Mouse (Mus musculus) layer of hippocampus, adult 9-10 months (tissue): ENCODE results near the gene Plekhd1.

Experiments
- DNase-seq: peaks from one replicate; pipeline ENCODE4 v3.0.0; 2022; ENCODE audit warnings: low spot score

Plekhd1 gene

DNA sequence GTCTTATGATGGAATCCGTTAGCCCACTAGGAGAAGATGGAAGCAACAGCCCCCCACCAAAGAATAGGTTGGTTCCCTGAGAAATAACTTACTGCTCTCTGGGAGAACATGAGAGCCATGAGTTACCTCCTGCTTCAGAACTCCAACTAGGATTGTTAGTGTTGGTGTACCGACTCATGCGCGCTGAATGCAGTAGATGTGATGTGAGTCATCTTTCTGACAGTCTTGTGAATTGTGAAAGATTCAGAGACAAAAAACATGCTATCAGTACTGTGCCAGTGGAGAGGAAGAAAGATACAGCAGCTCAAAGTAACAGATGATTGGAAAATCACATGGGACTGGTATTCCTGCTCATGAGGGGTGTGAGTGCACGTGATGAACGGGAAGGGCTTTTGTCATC, 59.2 kb downstream of the Plekhd1 start:
- no peak for DNase-seq

DNA sequence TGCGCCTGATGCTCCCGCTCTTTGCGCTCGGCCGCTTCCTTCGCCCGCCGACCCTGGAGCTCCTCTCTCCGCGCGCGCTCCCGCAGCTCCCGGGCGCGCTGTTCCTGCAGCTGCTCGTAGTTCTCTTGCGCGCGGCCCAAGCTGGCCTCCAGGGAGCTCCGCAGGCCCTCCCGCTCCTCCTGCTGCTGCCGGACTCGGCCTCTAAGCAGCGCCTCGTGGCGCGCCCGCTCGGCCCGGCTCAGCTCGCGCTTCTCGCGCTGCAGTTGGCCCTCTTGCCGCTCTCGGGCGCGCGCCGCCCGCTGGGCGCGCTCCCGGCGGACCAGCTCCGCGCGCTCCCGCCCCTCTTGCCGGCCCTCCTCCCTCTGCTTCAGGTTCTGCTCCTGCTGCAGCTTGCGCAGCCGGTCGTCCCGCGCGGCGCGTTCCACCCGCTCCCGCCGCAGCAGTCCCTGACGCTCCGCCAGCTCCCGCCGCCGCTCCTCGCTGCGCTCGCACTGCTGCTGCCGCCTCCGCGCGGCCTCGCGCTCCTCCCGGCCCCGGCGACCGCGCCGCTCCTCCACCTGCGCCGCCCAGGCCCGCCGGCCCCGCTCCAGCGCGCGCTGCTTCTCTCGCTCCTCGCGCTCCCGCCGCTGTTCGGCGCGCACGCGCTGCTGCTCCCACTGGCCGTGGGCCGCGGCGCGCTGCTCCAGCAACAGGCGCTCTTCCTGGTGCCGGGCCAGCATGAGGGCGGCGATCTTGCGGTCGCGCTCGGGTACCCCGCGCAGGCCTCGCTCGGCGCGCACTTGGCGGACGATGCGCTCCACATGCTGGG, 65.6 kb downstream of the Plekhd1 start:
- no peak for DNase-seq

DNA sequence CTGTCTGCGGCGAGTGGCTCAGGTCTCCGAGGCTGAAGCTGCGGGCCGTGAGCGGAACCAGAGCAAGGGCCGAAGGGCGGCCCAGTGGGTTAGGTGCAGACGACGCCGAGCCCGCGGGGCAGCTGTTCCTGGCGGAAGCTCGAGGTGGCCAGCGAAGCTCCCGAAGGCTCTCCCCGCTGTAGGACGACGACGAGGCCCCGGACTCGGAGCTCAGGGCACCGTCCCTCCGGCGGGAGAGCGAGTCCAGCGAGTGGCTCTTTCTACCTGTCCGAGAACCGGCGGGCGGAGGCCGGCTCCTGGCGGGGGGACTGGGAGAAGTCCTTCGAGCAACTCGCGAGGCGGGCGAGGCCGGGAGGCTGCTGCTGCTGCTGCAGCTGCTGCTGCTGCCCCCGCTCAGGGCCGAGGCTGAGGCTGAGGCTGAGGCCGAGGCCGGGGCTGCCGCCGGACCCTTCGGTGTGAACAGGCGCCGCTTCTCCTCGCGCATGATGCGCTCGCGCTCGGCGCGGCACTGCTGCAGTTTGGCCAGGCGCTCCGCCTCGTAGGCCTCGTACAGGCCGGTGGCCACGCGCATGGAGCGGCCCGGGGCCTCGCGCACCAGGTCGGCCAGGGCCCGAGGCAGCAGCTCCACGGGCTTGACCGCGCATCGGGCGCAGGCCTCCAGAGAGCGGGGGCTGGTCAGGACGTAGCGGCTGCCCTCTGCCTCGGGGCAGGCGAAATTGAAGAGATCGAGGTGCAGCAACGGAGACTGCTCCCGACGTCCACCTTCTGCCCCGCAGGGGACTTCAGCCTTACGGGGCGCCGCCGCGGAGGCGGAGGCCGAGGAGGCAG, 66.4 kb downstream of the Plekhd1 start:
- no peak for DNase-seq

DNA sequence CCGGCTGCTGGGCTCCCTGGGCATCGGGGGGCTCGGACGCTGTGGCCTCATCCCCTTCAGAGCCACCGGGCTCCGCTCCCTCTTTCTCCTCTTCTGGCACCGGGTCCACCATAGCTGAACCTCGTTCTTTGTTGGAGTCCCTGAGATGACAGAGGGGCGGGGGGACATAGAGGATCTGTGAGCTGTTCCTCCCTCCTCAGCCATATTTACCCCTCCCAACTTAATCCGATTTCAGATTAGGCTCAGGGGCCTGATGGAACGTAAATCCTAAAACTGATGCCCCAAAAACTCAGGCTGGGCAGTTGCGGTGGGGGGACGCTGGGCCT, 67.0 kb downstream of the Plekhd1 start:
- no peak for DNase-seq

DNA sequence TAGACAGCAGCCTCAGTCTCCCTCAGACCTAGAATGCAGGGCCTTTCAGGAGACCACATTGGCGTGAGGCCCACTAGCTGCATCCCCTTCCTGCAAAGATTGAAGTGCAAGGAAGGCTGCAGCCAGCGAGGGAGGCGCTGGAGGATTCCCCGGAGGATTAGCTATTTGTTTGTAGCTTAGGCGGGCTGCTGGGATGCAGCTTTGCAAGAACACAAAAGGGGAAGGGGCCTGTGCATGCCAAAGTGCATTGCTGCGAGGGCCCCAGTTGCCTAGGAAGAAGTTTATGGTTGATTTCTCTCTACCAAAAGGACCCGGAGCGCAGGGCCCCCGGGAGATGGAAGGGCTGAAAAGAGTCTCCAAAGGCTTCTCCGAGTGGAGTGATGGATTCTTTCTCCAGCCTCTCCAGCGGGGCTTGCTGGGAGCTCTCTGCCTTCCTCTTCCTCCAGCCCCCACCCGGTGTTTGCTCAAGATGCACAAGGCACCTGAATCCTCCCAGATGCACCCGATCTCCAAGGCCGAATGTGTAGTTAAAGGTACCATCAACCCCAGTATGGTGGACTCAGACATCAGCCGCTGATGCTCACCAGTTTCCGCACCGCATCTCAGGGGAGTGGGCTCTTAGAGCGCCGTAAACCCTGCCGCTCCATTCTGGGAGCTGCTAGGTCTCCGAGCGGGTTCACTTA, 67.5 kb downstream of the Plekhd1 start:
- DNase-seq = no peak

DNA sequence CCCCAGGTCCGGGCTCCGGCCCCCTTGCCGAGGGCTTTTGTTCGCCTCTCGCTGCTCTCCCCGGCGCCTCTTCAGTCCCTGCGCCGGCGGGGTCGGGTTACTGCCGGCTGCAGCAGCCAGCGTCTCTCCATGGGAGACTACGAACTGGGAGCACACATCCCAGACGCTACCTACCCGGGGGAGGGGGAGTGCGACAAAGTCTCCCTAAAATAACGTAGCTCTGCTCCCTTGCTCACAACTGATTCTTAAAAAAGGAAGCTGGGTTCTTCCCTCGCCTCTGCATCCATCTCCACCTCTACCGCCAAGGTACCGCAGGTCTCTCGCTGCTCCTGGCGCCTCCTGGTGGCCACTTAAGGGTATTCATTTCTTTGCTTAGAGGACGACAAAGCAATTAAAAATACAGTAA, 68.0 kb downstream of the Plekhd1 start, which contains the start of gene Ccdc177:
Gene Ccdc177 (minus strand): TSS at position 292 of the 406 bp plus-strand sequence.
- peak; percentile 68 for DNase-seq

DNA sequence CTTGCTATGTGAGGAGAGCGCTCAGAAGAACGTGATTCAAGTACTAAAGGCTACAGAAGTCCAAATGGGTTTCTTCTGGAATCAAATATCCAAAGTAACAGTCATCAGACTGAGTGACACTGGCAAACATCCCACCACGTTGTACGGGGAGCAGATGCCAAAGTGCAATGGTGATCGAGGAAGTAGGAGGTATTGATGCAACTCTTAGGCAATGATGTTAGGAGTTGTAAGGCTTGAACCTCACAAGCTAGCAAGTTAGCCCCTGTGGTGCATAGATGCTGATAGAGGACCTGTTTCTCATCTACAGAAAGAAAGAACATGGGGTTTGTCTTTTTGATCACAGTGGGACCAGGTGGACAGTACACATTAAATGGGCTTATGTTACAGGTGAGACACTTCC, 70.6 kb downstream of the Plekhd1 start:
- no peak for DNase-seq

DNA sequence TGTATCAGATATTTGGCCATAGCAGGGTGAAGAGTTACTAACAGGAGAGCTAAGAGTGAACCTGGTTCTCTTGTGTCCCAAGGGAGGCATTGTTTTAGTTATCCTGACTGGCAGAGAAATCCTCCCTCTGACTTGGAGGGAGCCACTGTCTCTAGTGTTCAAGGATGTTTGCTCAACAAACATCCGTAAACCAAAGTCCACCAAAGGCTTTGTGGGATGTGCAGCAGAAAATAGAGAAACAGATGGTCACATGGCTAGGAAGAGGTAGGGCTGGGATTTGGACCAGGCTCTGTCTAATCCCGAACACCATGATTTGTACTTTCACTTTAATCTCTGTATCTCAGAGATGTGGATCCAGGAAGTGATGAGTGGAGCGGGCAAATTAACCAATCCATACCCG, 71.7 kb downstream of the Plekhd1 start:
- DNase-seq = no peak

DNA sequence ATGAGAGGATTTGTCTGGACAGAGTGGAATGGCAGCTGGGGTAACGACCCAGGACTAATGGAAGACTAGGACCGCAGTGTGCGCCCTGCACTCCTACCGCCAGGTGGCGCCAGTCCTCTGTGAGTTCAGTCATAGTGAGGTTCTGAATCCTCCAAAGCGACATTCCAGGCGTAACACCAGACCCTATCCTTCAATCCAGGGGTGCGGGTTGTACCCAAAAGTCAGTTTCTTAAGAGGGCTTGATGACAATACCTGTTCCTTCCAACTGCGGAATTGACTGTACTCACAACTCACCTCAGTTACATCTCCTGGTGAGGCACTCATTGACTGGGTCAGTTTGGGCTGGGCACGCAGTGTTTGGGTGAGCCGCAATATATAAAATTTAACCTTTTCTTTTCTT, 77.3 kb downstream of the Plekhd1 start:
- DNase-seq = no peak
